Mouse (Mus musculus) central nervous system, embryonic 14 days (tissue): ENCODE measurements around the gene Erlin1. TPM values are rescaled to one million over a fixed set of nuclear protein-coding genes. Genes with fewer than 3 reads are reported as not detected.

ENCODE experiments used
- polyA plus RNA-seq: library from polyadenylated mRNA; depleted of rRNA; stranded (reverse); fragments of >200 nt; gene quantifications from 2 replicates; pipeline ENCODE4 v1.2.3, GENCODE M21; 2012; rRNA removed

Erlin1 gene
- polyA plus RNA-seq, result 21.8 and 23.1 TPM in 2 replicates

DNA sequence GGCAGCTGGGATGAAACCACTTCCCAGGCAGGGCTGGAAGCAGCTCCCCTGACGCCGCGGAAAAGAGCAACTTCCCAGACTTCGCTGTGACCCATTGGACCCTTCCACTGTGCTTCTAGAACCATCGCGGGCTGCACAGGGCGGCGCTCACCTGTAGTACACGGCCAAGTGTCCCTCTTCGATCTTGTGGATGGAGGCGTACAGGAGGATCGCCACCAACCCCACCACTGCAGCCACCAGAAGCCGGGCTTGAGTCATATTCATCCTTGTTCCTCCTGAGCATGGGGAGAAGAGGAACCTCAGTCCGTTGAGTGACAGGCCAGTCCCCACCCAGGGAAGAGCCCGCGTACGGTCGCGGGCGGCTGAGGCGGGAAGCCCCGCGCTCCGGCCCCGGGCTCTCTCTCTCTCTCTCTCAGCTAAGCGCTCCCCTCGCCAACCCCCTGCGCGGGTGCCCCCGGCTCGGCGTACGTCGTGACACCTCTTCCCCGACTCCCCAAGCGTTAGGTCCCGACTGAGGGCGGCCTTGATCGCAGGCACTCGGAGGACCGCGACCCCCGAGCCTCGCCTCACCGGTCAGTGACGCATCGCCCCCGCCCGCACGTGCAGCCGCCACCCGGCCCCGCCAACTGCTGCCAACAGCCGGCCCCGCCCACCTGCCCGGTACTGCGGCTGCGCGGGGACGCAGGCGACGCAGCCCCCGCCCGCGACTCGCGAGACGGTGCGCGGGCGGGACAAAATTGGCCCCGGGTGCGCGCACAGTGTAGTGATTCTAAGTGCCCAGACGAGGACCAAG is at the start of gene Erlin1:
Gene Erlin1 (minus strand): TSS at position 665 of the 793 bp plus-strand sequence.

GRCm38 (mm10) chr19:44106831-44107660 is 37.5 kb upstream of the Erlin1 start, which contains the start of gene Chuk:
Chuk (minus strand) TSS chr19:44107480.

GRCm38 (mm10) chr19:44028972-44029371 is 40.6 kb downstream of the Erlin1 start, which contains the start of gene Cyp2c23:
Cyp2c23 (minus strand) TSS chr19:44029208.

DNA sequence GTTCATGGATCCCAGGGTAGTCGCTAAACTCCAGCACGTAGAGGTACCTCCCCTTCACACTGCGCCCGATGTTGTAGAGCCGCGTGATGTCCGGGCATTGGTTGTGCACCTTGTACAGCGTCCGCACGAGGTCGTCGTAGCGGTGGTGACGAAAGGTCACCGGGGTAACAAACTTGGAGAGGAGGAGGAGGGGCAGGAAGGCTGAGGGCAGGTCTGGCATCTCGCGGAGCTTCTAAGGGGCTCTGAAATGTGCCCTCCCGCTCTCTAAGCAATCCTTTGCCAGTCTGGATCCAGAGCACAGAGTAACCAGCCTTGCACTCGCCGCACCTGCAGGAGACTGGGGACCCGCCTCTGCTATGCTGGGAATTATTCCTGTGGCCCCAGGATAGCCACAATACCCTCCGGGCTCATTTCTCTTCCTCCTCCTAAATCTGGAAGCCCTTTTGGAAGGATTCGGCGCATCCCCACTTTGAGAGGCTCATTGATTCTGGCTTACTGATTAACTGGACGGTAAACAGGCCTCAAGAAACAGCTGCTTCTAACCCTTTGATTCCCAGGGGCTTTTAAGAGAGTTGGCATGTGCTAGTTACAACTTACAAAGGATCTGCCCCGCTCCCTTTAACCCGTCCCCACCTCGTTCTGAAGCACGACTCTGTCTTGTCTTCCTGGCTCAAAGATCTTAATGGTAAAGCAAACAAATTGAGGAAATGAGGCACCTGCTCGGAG is 83.4 kb downstream of the Erlin1 start, which contains the start of gene Cpn1:
Gene Cpn1 (minus strand): TSS at position 488 of the 726 bp plus-strand sequence.

Other genes starting within 250 kb of the Erlin1 start
- gene Dnmbp, start 129.6 kb downstream of the Erlin1 start, polyA plus RNA-seq, result 14.7 and 16.9 TPM in 2 replicates
- 0.15 and 0.16 TPM in 2 replicates for gene Cpn1, start 83.2 kb downstream of the Erlin1 start, polyA plus RNA-seq
- gene Cyp2c23, start 40.6 kb downstream of the Erlin1 start, polyA plus RNA-seq, result 0.05 TPM in 2 replicates
- gene Chuk, start 37.7 kb upstream of the Erlin1 start, polyA plus RNA-seq, result 119 and 127 TPM in 2 replicates
- 31.1 and 32.5 TPM in 2 replicates for gene Cwf19l1, start 66.1 kb upstream of the Erlin1 start, polyA plus RNA-seq
- 120 and 145 TPM in 2 replicates for gene Bloc1s2, start 76.7 kb upstream of the Erlin1 start, polyA plus RNA-seq
- gene Pkd2l1, start 122.7 kb upstream of the Erlin1 start, polyA plus RNA-seq, result 0.23 and 0.25 TPM in 2 replicates
- 2.2 and 2.3 TPM in 2 replicates for gene Scd3, start 133.5 kb upstream of the Erlin1 start, polyA plus RNA-seq
- 313 and 366 TPM in 2 replicates for gene Scd2, start 223.9 kb upstream of the Erlin1 start, polyA plus RNA-seq